Mouse (Mus musculus) MEL (cell line): ENCODE results near the gene Depdc5. TPM values are rescaled to one million over a fixed set of nuclear protein-coding genes. Genes with fewer than 3 reads are reported as not detected.

Experiments
- DNase-seq: peaks from one replicate; pipeline ENCODE4 v3.0.0; 2011; ENCODE audit warnings: low read depth, low spot score
- H3K27ac ChIP-seq: 2 replicates; pipeline ENCODE4 v1.5.1; 2012; ENCODE audit warnings: low read depth, mild to moderate bottlenecking, control low read depth, low read length, moderate library complexity; ENCODE audit not compliant: control insufficient read depth
- H3K27me3 ChIP-seq, 2 experiments: fragments of 150-350 bp in 1 of 2; sonication (generic) in 1 of 2; 2 replicates each; pipeline ENCODE4 v1.6.1; 2012; ENCODE audit warnings: low read length in 2 of 2, mild to moderate bottlenecking in 2 of 2, improper control_type of control experiment in 1 of 2, moderate library complexity in 1 of 2; ENCODE audit not compliant: insufficient read depth in 2 of 2, control insufficient read depth in 1 of 2
- H3K36me3 ChIP-seq, 2 experiments: 2 replicates each; pipeline ENCODE4 v1.6.1; 2012 to 2014; ENCODE audit warnings: low read length in 2 of 2, improper control_type of control experiment in 1 of 2, inconsistent platforms in 1 of 2, mild to moderate bottlenecking in 1 of 2; ENCODE audit not compliant: insufficient read depth in 2 of 2, control insufficient read depth in 1 of 2
- H3K4me1 ChIP-seq, 2 experiments: fragments of 150-350 bp in 1 of 2; sonication (generic) in 1 of 2; 2 replicates each; pipeline ENCODE4 v1.6.1; 2012; ENCODE audit warnings: low read length in 2 of 2, improper control_type of control experiment in 1 of 2, mild to moderate bottlenecking in 1 of 2; ENCODE audit not compliant: insufficient read depth in 2 of 2, control insufficient read depth in 1 of 2
- H3K4me3 ChIP-seq, 2 experiments: fragments of 150-350 bp in 1 of 2; sonication (generic) in 1 of 2; 2 replicates each; pipeline ENCODE4 v1.5.1; 2012; ENCODE audit warnings: low read depth in 2 of 2, low read length in 2 of 2, mild to moderate bottlenecking in 2 of 2, moderate library complexity in 2 of 2, control low read depth in 1 of 2, improper control_type of control experiment in 1 of 2; ENCODE audit not compliant: control insufficient read depth in 1 of 2, insufficient read depth in 1 of 2
- H3K79me2 ChIP-seq: 2 replicates; pipeline ENCODE4 v1.6.1; 2012; ENCODE audit warnings: mild to moderate bottlenecking, low read length, moderate library complexity; ENCODE audit not compliant: control insufficient read depth, poor library complexity, insufficient read depth
- H3K9ac ChIP-seq: 2 replicates; pipeline ENCODE4 v1.6.1; 2012; ENCODE audit warnings: low read depth, mild to moderate bottlenecking, control low read depth, low read length, moderate library complexity; ENCODE audit not compliant: control insufficient read depth, poor library complexity, severe bottlenecking
- H3K9me3 ChIP-seq: fragments of 150-350 bp; sonication (generic); replicated peaks from 2 replicates; pipeline ENCODE4 v1.6.1; 2012; ENCODE audit warnings: mild to moderate bottlenecking, low read length, improper control_type of control experiment, moderate library complexity; ENCODE audit not compliant: insufficient read depth
- CHD1 ChIP-seq: IDR thresholded peaks from 2 replicates; pipeline ENCODE4 v1.6.1; 2012; ENCODE audit warnings: low read depth, mild to moderate bottlenecking, inconsistent platforms, low read length, improper control_type of control experiment
- CTCF ChIP-seq, 3 experiments: IDR thresholded peaks in 2 of 3; conservative IDR thresholded peaks in 1 of 3; 2 replicates each; pipeline ENCODE4 v1.5.1; 2011 to 2012; ENCODE audit warnings: low read length in 3 of 3, low read depth in 2 of 3, mild to moderate bottlenecking in 2 of 3, improper control_type of control experiment in 1 of 3, inconsistent platforms in 1 of 3, mixed read lengths in 1 of 3, moderate library complexity in 1 of 3; ENCODE audit not compliant: control insufficient read depth in 1 of 3, insufficient read depth in 1 of 3, poor library complexity in 1 of 3, severe bottlenecking in 1 of 3
- E2F4 ChIP-seq: IDR thresholded peaks from 2 replicates; pipeline ENCODE4 v1.6.1; 2011; ENCODE audit warnings: low read depth, low read length, improper control_type of control experiment, borderline replicate concordance
- ELF1 ChIP-seq: IDR thresholded peaks from 2 replicates; pipeline ENCODE4 v1.6.1; 2014; ENCODE audit warnings: low read depth, mild to moderate bottlenecking, inconsistent platforms, low read length, improper control_type of control experiment, moderate library complexity
- ETS1 ChIP-seq: IDR thresholded peaks from 2 replicates; pipeline ENCODE4 v1.6.1; 2012; ENCODE audit warnings: low read depth, mild to moderate bottlenecking, inconsistent platforms, low read length, improper control_type of control experiment, moderate library complexity
- GABPA ChIP-seq: IDR thresholded peaks from 2 replicates; pipeline ENCODE4 v1.6.1; 2012; ENCODE audit warnings: low read depth, mild to moderate bottlenecking, inconsistent platforms, low read length, improper control_type of control experiment, moderate library complexity
- HCFC1 ChIP-seq: IDR thresholded peaks from 2 replicates; pipeline ENCODE4 v1.6.1; 2012; ENCODE audit warnings: low read depth, mild to moderate bottlenecking, inconsistent platforms, low read length, improper control_type of control experiment, moderate library complexity
- JUND ChIP-seq: IDR thresholded peaks from 2 replicates; pipeline ENCODE4 v1.6.1; 2011; ENCODE audit warnings: low read depth, mild to moderate bottlenecking, improper control_type of control experiment, low read length
- KAT2A ChIP-seq: conservative IDR thresholded peaks from 2 replicates; pipeline ENCODE4 v1.6.1; 2012; ENCODE audit warnings: low read depth, low read length, improper control_type of control experiment, inconsistent platforms
- MAFK ChIP-seq: IDR thresholded peaks from 2 replicates; pipeline ENCODE4 v1.6.1; 2011; ENCODE audit warnings: low read depth, mild to moderate bottlenecking, low read length, improper control_type of control experiment, borderline replicate concordance
- MAZ ChIP-seq: IDR thresholded peaks from 2 replicates; pipeline ENCODE4 v1.6.1; 2012; ENCODE audit warnings: low read depth, mild to moderate bottlenecking, inconsistent platforms, low read length, improper control_type of control experiment
- MXI1 ChIP-seq: IDR thresholded peaks from 2 replicates; pipeline ENCODE4 v1.6.1; 2011; ENCODE audit warnings: mild to moderate bottlenecking, low read depth, low read length, improper control_type of control experiment
- MYB ChIP-seq: IDR thresholded peaks from 2 replicates; pipeline ENCODE4 v1.6.1; 2011; ENCODE audit warnings: mild to moderate bottlenecking, low read depth, low read length, improper control_type of control experiment
- NELFE ChIP-seq: IDR thresholded peaks from 2 replicates; pipeline ENCODE4 v1.6.1; 2011; ENCODE audit warnings: low read depth, low read length, improper control_type of control experiment
- NRF1 ChIP-seq: IDR thresholded peaks from 2 replicates; pipeline ENCODE4 v1.6.1; 2014; ENCODE audit warnings: low read depth, mild to moderate bottlenecking, inconsistent platforms, low read length, improper control_type of control experiment, moderate library complexity; ENCODE audit not compliant: poor library complexity, insufficient read depth, severe bottlenecking
- POLR2AphosphoS2 ChIP-seq: IDR thresholded peaks from 2 replicates; pipeline ENCODE4 v1.6.1; 2011; ENCODE audit warnings: low read length, improper control_type of control experiment
- POLR2AphosphoS5 ChIP-seq: IDR thresholded peaks from 2 replicates; pipeline ENCODE4 v1.6.1; 2012; ENCODE audit warnings: low read depth, borderline replicate concordance, mild to moderate bottlenecking, inconsistent platforms, low read length, moderate library complexity, mixed read lengths
- RCOR1 ChIP-seq: IDR thresholded peaks from 2 replicates; pipeline ENCODE4 v1.6.1; 2012; ENCODE audit warnings: low read depth, mild to moderate bottlenecking, inconsistent platforms, low read length, improper control_type of control experiment
- TBP ChIP-seq: IDR thresholded peaks from 2 replicates; pipeline ENCODE4 v1.8.0; 2011; ENCODE audit warnings: low read depth, low read length, improper control_type of control experiment
- TCF12 ChIP-seq: IDR thresholded peaks from 2 replicates; pipeline ENCODE4 v1.6.1; 2014; ENCODE audit warnings: low read depth, mild to moderate bottlenecking, inconsistent platforms, low read length, improper control_type of control experiment, moderate library complexity
- UBTF ChIP-seq: IDR thresholded peaks from 2 replicates; pipeline ENCODE4 v1.6.1; 2012; ENCODE audit warnings: low read depth, mild to moderate bottlenecking, inconsistent platforms, low read length, improper control_type of control experiment, moderate library complexity, borderline replicate concordance; ENCODE audit not compliant: insufficient read depth
- USF1 ChIP-seq: IDR thresholded peaks from 2 replicates; pipeline ENCODE4 v1.6.1; 2014; ENCODE audit warnings: low read depth, mild to moderate bottlenecking, inconsistent platforms, low read length, improper control_type of control experiment, moderate library complexity
- ZC3H11A ChIP-seq: IDR thresholded peaks from 2 replicates; pipeline ENCODE4 v1.6.1; 2012; ENCODE audit warnings: low read depth, mild to moderate bottlenecking, inconsistent platforms, low read length, improper control_type of control experiment
- ZKSCAN1 ChIP-seq: IDR thresholded peaks from 2 replicates; pipeline ENCODE4 v1.6.1; 2012; ENCODE audit warnings: low read depth, mild to moderate bottlenecking, inconsistent platforms, low read length, improper control_type of control experiment, moderate library complexity
- ZNF384 ChIP-seq: IDR thresholded peaks from 2 replicates; pipeline ENCODE4 v1.6.1; 2012; ENCODE audit warnings: low read depth, mild to moderate bottlenecking, inconsistent platforms, low read length, improper control_type of control experiment
- polyA plus RNA-seq, 2 experiments: library from polyadenylated mRNA; stranded (reverse) in 1 of 2; unstranded in 1 of 2; fragments of >175 nt in 1 of 2; fragments of >200 nt in 1 of 2; gene quantifications; 2 replicates each; pipeline versions ENCODE4 v1.2.1 to v1.2.4; 2012; ENCODE audit warnings: low replicate concordance in 2 of 2, low read depth in 1 of 2; ENCODE audit not compliant: insufficient read length in 2 of 2, insufficient read depth in 1 of 2, missing spikeins in 1 of 2
- total RNA-seq: library from RNA; depleted of rRNA; stranded (reverse); fragments of 300-350 nt; gene quantifications from 2 replicates; pipeline ENCODE4 v1.2.3, GENCODE M21; 2012

Gene Depdc5
- total and polyA plus RNA-seq, 3 experiments = 20.3 to 23.9 TPM; not detected in 1

GRCm38 (mm10) chr5:32985379-32985778, 121.9 kb downstream of the Depdc5 start:
- H3K9me3 ChIP-seq = no peaks in the 10 kb centered on the region
- no peak overlapping the region for H3K27ac ChIP-seq
- no peaks in the 10 kb centered on the region for H3K27me3 ChIP-seq
- TF ChIP-seq NRF1 (no peak), CTCF (IDR thresholded peaks at IDR 0.05 in 2 of 3, conservative IDR thresholded peaks at IDR 0.05 in 1 of 3; ENCODE audit: control insufficient read depth in 1 of 3, insufficient read depth in 1 of 3, low read depth in 2 of 3, low read length in 3 of 3, poor library complexity in 1 of 3, severe bottlenecking in 1 of 3) (no peak), MAZ (no peak), POLR2AphosphoS5 (no peak), MAFK (no peak), ZNF384 (no peak), E2F4 (no peak), MYB (no peak), USF1 (no peak), ZKSCAN1 (no peak), POLR2AphosphoS2 (no peak), TBP (no peak), MXI1 (no peak), JUND (no peak), ZC3H11A (no peak)
- DNase-seq = no peak
- no peak overlapping the region for H3K9ac ChIP-seq
- peaks cover 0 to 2% of the 10 kb centered on the region in 2 experiments; a peak in 1 of 4 replicates for H3K4me1 ChIP-seq
- H3K79me2 ChIP-seq = no peaks in the 10 kb centered on the region
- peaks cover 0 to 3% of the 10 kb centered on the region in 2 experiments; a peak in 2 of 4 replicates for H3K36me3 ChIP-seq
- H3K4me3 ChIP-seq = no peak overlapping the region

GRCm38 (mm10) chr5:32987873-32988272, 124.4 kb downstream of the Depdc5 start:
- DNase-seq = no peak
- no peak overlapping the region for H3K4me3 ChIP-seq
- H3K9ac ChIP-seq = no peak overlapping the region
- no peak overlapping the region for H3K27ac ChIP-seq
- no peaks in the 10 kb centered on the region for H3K9me3 ChIP-seq
- no peaks in the 10 kb centered on the region for H3K27me3 ChIP-seq
- peaks cover 0 to 3% of the 10 kb centered on the region in 2 experiments; a peak in 2 of 4 replicates for H3K36me3 ChIP-seq
- TF ChIP-seq UBTF (no peak), MAFK (no peak), ZNF384 (no peak), JUND (no peak), GABPA (no peak), HCFC1 (no peak), MAZ (no peak), NELFE (no peak), TBP (no peak), CHD1 (no peak), RCOR1 (no peak), ETS1 (no peak), TCF12 (no peak), ELF1 (no peak), KAT2A (no peak), POLR2AphosphoS5 (no peak), E2F4 (no peak)
- TF ChIP-seq, all 39 proteins: peak for 0
- no peaks in the 10 kb centered on the region for H3K79me2 ChIP-seq
- peaks cover 0 to 2% of the 10 kb centered on the region in 2 experiments; a peak in 1 of 4 replicates for H3K4me1 ChIP-seq
